Mouse (Mus musculus): Measurements from ENCODE around the gene Slc17a9. TPM values are rescaled to one million over a fixed set of nuclear protein-coding genes. Genes with fewer than 3 reads are reported as not detected.

Slc17a9 gene
- polyA plus RNA-seq, 1 experiment from 2014 or later, result 0.17 TPM

Other genes starting within 250 kb of the Slc17a9 start
- gene Ntsr1, start 225.3 kb upstream of the Slc17a9 start, polyA plus RNA-seq (2015; fragmentation: Nextera tagmentation; extraction: Ambion mirVana), result 2.2 and 3.2 TPM in 2 replicates
- gene Mrgbp, start 144.0 kb upstream of the Slc17a9 start, polyA plus RNA-seq (2015; fragmentation: Nextera tagmentation; extraction: Ambion mirVana), result 46.4 and 49.1 TPM in 2 replicates
- 89.2 and 96.7 TPM in 2 replicates for gene Ogfr, start 136.0 kb upstream of the Slc17a9 start, polyA plus RNA-seq (2015; fragmentation: Nextera tagmentation; extraction: Ambion mirVana)
- gene Col9a3, start 127.5 kb upstream of the Slc17a9 start, polyA plus RNA-seq (2015; fragmentation: Nextera tagmentation; extraction: Ambion mirVana), result 36.7 and 37.7 TPM in 2 replicates
- gene Tcfl5, start 82.6 kb upstream of the Slc17a9 start, polyA plus RNA-seq (2015; fragmentation: Nextera tagmentation; extraction: Ambion mirVana), result 0.30 and 0.43 TPM in 2 replicates
- gene Dido1, start 15.3 kb upstream of the Slc17a9 start, polyA plus RNA-seq (2015; fragmentation: Nextera tagmentation; extraction: Ambion mirVana), result 29.0 and 30.1 TPM in 2 replicates
- 56.1 and 60.7 TPM in 2 replicates for gene Gid8, start 15.1 kb upstream of the Slc17a9 start, polyA plus RNA-seq (2015; fragmentation: Nextera tagmentation; extraction: Ambion mirVana)
- 14.9 and 16.5 TPM in 2 replicates for gene Bhlhe23, start 51.6 kb downstream of the Slc17a9 start, polyA plus RNA-seq (2015; fragmentation: Nextera tagmentation; extraction: Ambion mirVana)
- gene Ythdf1, start 195.7 kb downstream of the Slc17a9 start, polyA plus RNA-seq (2015; fragmentation: Nextera tagmentation; extraction: Ambion mirVana), result 52.0 and 52.2 TPM in 2 replicates
- gene Birc7, start 203.8 kb downstream of the Slc17a9 start, polyA plus RNA-seq (2015; fragmentation: Nextera tagmentation; extraction: Ambion mirVana), result 0.10 and 0.31 TPM in 2 replicates
- 77.0 and 94.1 TPM in 2 replicates for gene Nkain4, start 229.4 kb downstream of the Slc17a9 start, polyA plus RNA-seq (2015; fragmentation: Nextera tagmentation; extraction: Ambion mirVana)
- 125 and 126 TPM in 2 replicates for gene Arfgap1, start 242.0 kb downstream of the Slc17a9 start, polyA plus RNA-seq (2015; fragmentation: Nextera tagmentation; extraction: Ambion mirVana)